Mouse (Mus musculus) G1E (cell line): ENCODE data around the gene Rab30. TPM values are rescaled to one million over a fixed set of nuclear protein-coding genes. Genes with fewer than 3 reads are reported as not detected.
"Not testable (repeated sequence)": the region's sequence is repeated elsewhere in the genome, so short reads cannot be mapped to it uniquely, and the experiment has no call there.

Experiments used
- ATAC-seq: 2 replicates; pipeline ENCODE4 v1.8.0; 2016; ENCODE audit warnings: mild to moderate bottlenecking; ENCODE audit not compliant: insufficient number of reproducible peaks, poor library complexity, low FRiP score, severe bottlenecking; ENCODE audit errors: extremely low read depth
- DNase-seq: peaks from one replicate; pipeline ENCODE4 v3.0.0; 2012; ENCODE audit warnings: low spot score
- H3K27me3 ChIP-seq: 2 replicates; pipeline ENCODE4 v1.6.1; 2012; ENCODE audit warnings: mild to moderate bottlenecking, low read length, inconsistent platforms; ENCODE audit not compliant: insufficient read depth
- H3K36me3 ChIP-seq: replicated peaks from 2 replicates; pipeline ENCODE3; 2012; ENCODE audit warnings: mild to moderate bottlenecking, inconsistent platforms
- H3K4me1 ChIP-seq: 2 replicates; pipeline ENCODE4 v1.6.1; 2012; ENCODE audit warnings: low read depth, low read length, inconsistent platforms, mixed read lengths; ENCODE audit not compliant: insufficient read depth
- H3K4me3 ChIP-seq: 2 replicates; pipeline ENCODE4 v1.5.1; 2012; ENCODE audit warnings: low read depth, mild to moderate bottlenecking, inconsistent platforms, low read length, moderate library complexity, mixed read lengths
- H3K9me3 ChIP-seq: replicated peaks from 2 replicates; pipeline ENCODE4 v1.6.1; 2012; ENCODE audit warnings: inconsistent platforms
- CTCF ChIP-seq: IDR thresholded peaks from 2 replicates; pipeline ENCODE4 v1.5.1; 2012; ENCODE audit warnings: low read depth, low read length, inconsistent platforms, mixed read lengths
- GATA1 ChIP-seq: IDR thresholded peaks from 2 replicates; pipeline ENCODE4 v1.6.1; 2012; ENCODE audit warnings: borderline replicate concordance, low read length, inconsistent platforms, mixed read lengths
- GATA2 ChIP-seq: IDR thresholded peaks from 2 replicates; pipeline ENCODE4 v1.6.1; 2012; ENCODE audit warnings: low read depth, low read length, inconsistent platforms, borderline replicate concordance
- POLR2AphosphoS5 ChIP-seq: IDR thresholded peaks from 2 replicates; pipeline ENCODE4 v1.6.1; 2012; ENCODE audit warnings: low read depth, low read length, inconsistent platforms; ENCODE audit not compliant: insufficient replicate concordance
- TAL1 ChIP-seq: conservative IDR thresholded peaks from 2 replicates; pipeline ENCODE4 v1.6.1; 2012; ENCODE audit warnings: low read depth, low read length, inconsistent platforms, mixed read lengths
- polyA plus RNA-seq: library from polyadenylated mRNA; stranded (reverse); fragments of >175 nt; gene quantifications from 2 replicates; pipeline ENCODE4 v1.2.3, GENCODE M21; 2012
- total RNA-seq, 2 experiments: library from RNA; stranded (forward) in 1 of 2; stranded (reverse) in 1 of 2; fragments of 200-1000 nt in 1 of 2; fragments of >200 nt in 1 of 2; fragmentation: Nextera tagmentation in 1 of 2; gene quantifications; 2 replicates each; pipeline ENCODE4 v1.2.3; 2014 to 2017

Rab30 gene
- total and polyA plus RNA-seq, 3 experiments = 0.08 to 4.4 (median 1.6) TPM

DNA sequence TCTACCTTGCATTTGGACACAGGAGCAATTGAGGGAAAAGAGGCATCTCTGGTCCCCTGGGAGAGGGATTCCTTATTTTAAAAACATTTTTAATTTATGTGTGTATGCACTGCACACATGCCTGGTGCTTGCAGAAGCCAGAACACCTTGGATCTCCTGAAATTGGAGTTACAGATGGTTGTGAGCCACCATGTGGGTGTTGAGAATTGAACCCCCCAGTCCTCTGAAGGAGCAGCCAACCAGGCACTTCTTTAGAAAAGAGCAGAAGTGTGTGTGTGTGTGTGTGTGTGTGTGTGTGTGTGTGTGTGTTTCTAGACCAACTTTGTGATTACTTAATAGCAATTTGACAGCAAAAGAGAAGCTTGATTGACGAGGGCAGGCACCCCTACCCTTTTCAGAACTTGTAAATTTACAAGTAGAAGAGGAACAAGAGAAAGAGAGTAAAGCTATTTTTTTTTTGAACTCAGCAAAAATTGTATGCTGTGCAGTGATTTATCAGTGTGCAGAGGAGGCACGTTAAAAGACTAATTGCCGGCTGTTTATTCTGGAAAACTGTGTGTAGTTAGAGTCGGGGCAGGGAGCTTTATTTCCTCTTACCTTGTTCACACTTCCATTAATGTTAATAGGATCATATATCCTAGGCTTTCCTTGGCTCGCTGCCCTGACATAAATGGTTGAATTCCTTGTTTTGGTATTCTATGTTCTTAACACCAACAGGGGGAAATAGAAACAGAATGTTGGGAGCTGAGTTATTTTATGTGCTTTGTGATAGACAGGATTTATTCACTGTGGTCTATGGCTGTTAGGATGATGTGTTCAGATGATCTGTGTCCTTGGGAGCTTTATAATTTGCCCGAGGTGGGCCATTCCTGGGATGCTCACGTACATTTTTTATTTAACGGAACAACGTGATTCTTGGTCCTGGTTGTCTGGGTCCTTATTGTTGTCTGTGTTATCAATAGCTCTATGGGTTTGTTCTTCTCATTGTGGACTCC is 25.0 kb downstream of the Rab30 start:
- Histone ChIP-seq H3K4me1 (no peaks in the 10 kb centered on the region), H3K4me3 (no peak overlapping the region), H3K9me3 (no peaks in the 10 kb centered on the region), H3K36me3 (no peaks in the 10 kb centered on the region), H3K27me3 (peaks cover 2% of the 10 kb centered on the region; the same call in 1 of the 2 replicates)
- no peak for DNase-seq
- no peak for ATAC-seq
- no peak for TF ChIP-seq GATA1
- TF ChIP-seq TAL1 = no peak
- TF ChIP-seq GATA2 = no peak
- TF ChIP-seq CTCF = no peak
- TF ChIP-seq POLR2AphosphoS5 = no peak

- not testable (repeated sequence) for H3K36me3 ChIP-seq, DNase-seq, H3K4me1 ChIP-seq, H3K9me3 ChIP-seq, H3K4me3 ChIP-seq, ATAC-seq, H3K27me3 ChIP-seq
These were observed 26.7 kb downstream of the Rab30 start for GRCm38 (mm10) chr7:92768116-92768515.

DNA sequence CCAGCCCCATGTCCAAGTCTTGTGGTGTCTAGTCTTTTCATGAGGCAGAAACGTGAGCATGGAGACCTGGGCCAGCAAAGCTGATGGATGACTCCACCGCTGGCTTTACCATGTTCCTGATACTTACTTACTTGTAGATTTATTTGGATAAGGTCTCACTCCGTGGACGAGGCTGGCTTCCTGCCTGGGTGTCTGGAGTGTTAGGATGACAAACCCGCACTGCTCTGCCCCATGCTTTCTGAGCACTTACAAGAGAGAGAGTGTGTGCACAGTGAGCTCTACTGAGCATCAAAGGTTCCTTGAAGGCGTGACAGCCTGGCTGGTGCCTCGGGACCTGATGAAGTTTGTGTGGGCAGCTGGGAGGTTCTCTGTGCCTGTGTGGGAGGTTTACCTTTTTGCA is 27.5 kb downstream of the Rab30 start:
- no peaks in the 10 kb centered on the region for H3K9me3 ChIP-seq
- H3K36me3 ChIP-seq = no peaks in the 10 kb centered on the region
- H3K27me3 ChIP-seq = peaks cover 2% of the 10 kb centered on the region; the same call in 1 of the 2 replicates
- no peak for DNase-seq
- TF ChIP-seq POLR2AphosphoS5 = no peak
- TF ChIP-seq CTCF = no peak
- no peak for TF ChIP-seq GATA2
- TF ChIP-seq GATA1 = no peak
- no peak for TF ChIP-seq TAL1
- ATAC-seq = no peak
- H3K4me3 ChIP-seq = no peak overlapping the region
- no peaks in the 10 kb centered on the region for H3K4me1 ChIP-seq

DNA sequence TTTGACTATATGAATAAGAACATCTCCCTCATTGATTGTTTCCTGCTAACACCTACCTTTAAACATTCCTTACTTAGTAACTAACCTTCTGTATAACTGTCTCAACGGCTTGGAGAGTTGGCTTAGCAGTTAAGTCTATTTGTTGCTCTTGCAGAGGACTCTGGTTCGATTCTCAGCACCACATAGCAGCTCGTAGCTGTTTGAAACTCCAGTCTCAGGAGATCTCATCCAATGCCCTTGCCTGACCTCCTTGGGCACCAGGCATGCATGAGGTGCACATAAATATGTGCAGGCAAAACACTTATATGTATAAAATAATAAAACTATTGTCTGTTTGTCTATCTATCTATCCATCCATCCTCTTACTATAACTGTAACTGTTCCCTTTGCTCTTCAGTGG is 31.6 kb downstream of the Rab30 start:
- TF ChIP-seq GATA2 = no peak
- TF ChIP-seq POLR2AphosphoS5 = no peak
- no peak for TF ChIP-seq GATA1
- no peak for TF ChIP-seq TAL1
- TF ChIP-seq CTCF = no peak
- Histone ChIP-seq H3K27me3 (peaks cover 2% of the 10 kb centered on the region; the same call in 1 of the 2 replicates), H3K4me1 (no peaks in the 10 kb centered on the region)

DNA sequence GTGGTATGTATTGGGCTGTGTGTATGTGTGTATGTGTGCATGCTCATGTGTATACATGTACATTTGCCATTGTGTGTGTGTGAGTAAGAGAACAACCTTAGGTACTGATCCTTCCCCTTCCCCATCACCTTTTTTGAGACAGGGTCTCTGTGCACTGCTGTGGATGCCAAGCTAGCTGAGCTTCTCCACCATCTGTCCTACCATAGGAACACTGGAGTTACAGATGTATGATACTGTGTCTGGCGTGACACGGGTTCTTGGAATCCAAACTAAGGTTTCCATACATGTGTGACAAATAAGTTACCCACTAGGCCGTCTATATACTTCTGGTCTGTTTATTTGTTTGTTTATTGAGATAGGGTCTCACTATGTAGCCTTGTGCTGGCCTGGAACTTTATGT is 32.2 kb downstream of the Rab30 start:
- DNase-seq (no peak), ATAC-seq (no peak)
- Histone ChIP-seq H3K4me3 (no peak overlapping the region), H3K27me3 (peaks cover 2% of the 10 kb centered on the region; the same call in 1 of the 2 replicates), H3K9me3 (no peaks in the 10 kb centered on the region), H3K4me1 (no peaks in the 10 kb centered on the region), H3K36me3 (no peaks in the 10 kb centered on the region)
- TF ChIP-seq GATA1 = no peak
- TF ChIP-seq POLR2AphosphoS5 = no peak
- no peak for TF ChIP-seq CTCF
- no peak for TF ChIP-seq GATA2
- TF ChIP-seq TAL1 = no peak

More for the DNA sequence above, 31.6 kb downstream of the Rab30 start:
- Histone ChIP-seq H3K9me3 (no peaks in the 10 kb centered on the region), H3K36me3 (no peaks in the 10 kb centered on the region), H3K4me3 (no peak overlapping the region)
- no peak for ATAC-seq
- no peak for DNase-seq

- Histone ChIP-seq H3K4me3 (no peak overlapping the region), H3K9me3 (no peaks in the 10 kb centered on the region), H3K36me3 (no peaks in the 10 kb centered on the region), H3K4me1 (no peaks in the 10 kb centered on the region), H3K27me3 (no peaks in the 10 kb centered on the region)
- DNase-seq (no peak), ATAC-seq (no peak)
- TF ChIP-seq GATA1 = no peak
- no peak for TF ChIP-seq TAL1
- TF ChIP-seq POLR2AphosphoS5 = no peak
- TF ChIP-seq GATA2 = no peak
- TF ChIP-seq CTCF = no peak
These were observed 33.3 kb downstream of the Rab30 start for GRCm38 (mm10) chr7:92774741-92775140.
